ENCODE assay signal across 30 mouse cellular contexts in genomic region chr9:94361011-94361410, GRCm38 (mm10).
"Had no signal": no experiment of that assay in that cellular context is flagged by ENCODE, and none has a peak within 500 bp of the region (broad histone marks: within the 10 kb centered on the region; RNA-seq: fewer than 3 reads in every experiment).

No protein-coding gene starts in this region.

- H3K4me3 ChIP-seq: limb, embryonic 10.5 days; limb, embryonic 12.5 days; limb, embryonic 13.5 days; limb, embryonic 15.5 days; liver, embryonic 12.5 days; liver, embryonic 13.5 days; liver, embryonic 15.5 days; lung, embryonic 15.5 days; megakaryocyte, embryonic 14.5 days; midbrain, embryonic 10.5 days; midbrain, embryonic 12.5 days; midbrain, embryonic 13.5 days; myocyte had no signal

- H3K9ac ChIP-seq: limb, embryonic 12.5 days; limb, embryonic 13.5 days; limb, embryonic 15.5 days; liver, embryonic 12.5 days; liver, embryonic 13.5 days; liver, embryonic 14.5 days; liver, embryonic 15.5 days; liver, postnatal 0 days; lung, embryonic 14.5 days; lung, embryonic 15.5 days; midbrain, embryonic 12.5 days; midbrain, embryonic 13.5 days had no signal

- H3K9me3 ChIP-seq: limb, embryonic 10.5 days; limb, embryonic 12.5 days; limb, embryonic 13.5 days; limb, embryonic 15.5 days; liver, embryonic 12.5 days; liver, embryonic 13.5 days; liver, embryonic 15.5 days; lung, embryonic 15.5 days; midbrain, embryonic 10.5 days; midbrain, embryonic 12.5 days; midbrain, embryonic 13.5 days had no signal

- H3K36me3 ChIP-seq: limb, embryonic 10.5 days; limb, embryonic 12.5 days; limb, embryonic 13.5 days; limb, embryonic 15.5 days; liver, embryonic 12.5 days; liver, embryonic 13.5 days; liver, embryonic 15.5 days; lung, embryonic 15.5 days; midbrain, embryonic 10.5 days; midbrain, embryonic 12.5 days; midbrain, embryonic 13.5 days had no signal

- DNase-seq: left cerebral cortex, postnatal 4 days; liver; liver, embryonic 13.5 days; liver, postnatal 0 days; lung, adult 18-20 months; lung, adult 2 months; lung, embryonic 14.5 days; lung, postnatal 10 days; lung, postnatal 14 days; lung, postnatal 36 days; lung, postnatal 4 days; midbrain, embryonic 14.5 days had no signal

- ATAC-seq: liver, embryonic 12.5 days; liver, postnatal 0 days; lung, postnatal 0 days; midbrain, embryonic 13.5 days; midbrain, embryonic 16.5 days had no signal

- H3K27ac ChIP-seq: limb, embryonic 10.5 days; limb, embryonic 12.5 days; limb, embryonic 13.5 days; limb, embryonic 15.5 days; liver, embryonic 12.5 days; liver, embryonic 13.5 days; liver, embryonic 14.5 days; liver, embryonic 15.5 days; lung, embryonic 15.5 days; macrophage; midbrain, embryonic 10.5 days; midbrain, embryonic 12.5 days; midbrain, embryonic 13.5 days had no signal

- H3K4me1 ChIP-seq: limb, embryonic 10.5 days; limb, embryonic 12.5 days; liver, embryonic 12.5 days; liver, embryonic 13.5 days; liver, embryonic 15.5 days; lung, embryonic 15.5 days; megakaryocyte, embryonic 14.5 days; midbrain, embryonic 12.5 days had no signal

- H3K4me2 ChIP-seq: limb, embryonic 12.5 days; limb, embryonic 13.5 days; limb, embryonic 15.5 days; liver, embryonic 11.5 days; liver, embryonic 12.5 days; liver, embryonic 13.5 days; liver, embryonic 15.5 days; lung, embryonic 14.5 days; lung, embryonic 15.5 days; midbrain, embryonic 11.5 days; midbrain, embryonic 12.5 days; midbrain, embryonic 13.5 days had no signal

- H3K27me3 ChIP-seq: limb, embryonic 12.5 days; limb, embryonic 13.5 days; limb, embryonic 15.5 days; liver, embryonic 12.5 days; liver, embryonic 13.5 days; liver, embryonic 15.5 days; lung, embryonic 15.5 days; megakaryocyte, embryonic 14.5 days; midbrain, embryonic 12.5 days; midbrain, embryonic 13.5 days had no signal
